9 mouse cellular contexts compared by ENCODE assay signal in the genomic region with DNA sequence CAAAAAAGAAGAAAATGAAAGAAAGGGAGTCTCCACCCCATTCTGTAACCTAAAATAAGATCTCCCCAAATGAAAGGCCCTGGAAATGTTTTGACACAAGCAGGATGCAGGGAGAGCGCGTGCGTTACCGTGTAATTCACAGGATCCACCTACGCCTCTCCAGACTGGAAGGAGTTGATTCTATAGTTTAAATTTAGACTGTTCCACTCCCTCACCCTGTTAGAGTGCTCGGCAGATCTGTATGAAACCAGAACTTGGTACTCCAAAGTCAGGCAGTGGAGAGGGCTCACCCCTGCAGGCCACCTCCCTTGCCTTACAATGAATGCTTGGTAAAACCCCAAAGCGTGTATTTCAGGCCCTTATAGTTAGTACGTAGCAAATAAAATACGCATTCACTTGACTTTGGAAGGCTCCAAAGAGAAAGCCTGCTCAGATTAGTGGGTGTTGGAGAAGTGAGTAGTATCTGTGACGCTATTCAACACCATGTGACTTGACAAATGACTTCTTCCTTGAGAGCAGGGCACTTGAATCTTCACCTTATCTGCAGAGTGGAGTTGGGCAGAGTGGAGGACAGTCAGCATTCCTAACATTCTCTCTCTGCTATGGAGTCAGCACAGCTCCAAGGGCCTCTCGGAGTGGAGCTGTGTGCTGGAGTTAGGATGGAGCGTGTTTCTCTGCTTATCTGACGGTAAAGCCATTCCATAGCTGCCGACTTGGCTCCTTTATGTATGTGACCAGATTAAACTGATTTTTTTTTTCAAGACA. TPM values are rescaled to one million over a fixed set of nuclear protein-coding genes. Genes with fewer than 3 reads are reported as not detected.
DNase-seq lines count a peak whose midpoint lies in the region; ATAC-seq and TF ChIP-seq lines count a peak whose summit lies in the region.
"Had no signal": no experiment of that assay in that cellular context is flagged by ENCODE, and none has a peak within 500 bp of the region (broad histone marks: within the 10 kb centered on the region; RNA-seq: fewer than 3 reads in every experiment).

No protein-coding gene starts in this region.

- H3K36me3 ChIP-seq in lung, embryonic 14.5 days (ENCODE audit: insufficient read depth): peaks cover 44% of the 10 kb centered on the region
- H3K36me3 ChIP-seq in hindbrain, embryonic 16.5 days (ENCODE audit: control insufficient read depth, insufficient read depth, low read length): peaks cover 17% of the 10 kb centered on the region
- peaks cover 42% of the 10 kb centered on the region for H3K36me3 ChIP-seq in thymus, adult 2 months (ENCODE audit: control insufficient read depth, insufficient read depth, low read length)

- H3K27ac ChIP-seq in cerebellum, adult 2 months (ENCODE audit: insufficient read depth, low read length): peak overlapping the region; percentile 33; the same call in 1 of the 2 replicates
- peak overlapping the region; percentile 80 for H3K27ac ChIP-seq in lung, embryonic 14.5 days (ENCODE audit: low read depth)
- 0 out of 2 replicates have a peak overlapping the region, but pooled peaks have one; percentile 16 for H3K27ac ChIP-seq in hindbrain, embryonic 16.5 days (ENCODE audit: low read depth, low read length)
- no peak overlapping the region for H3K27ac ChIP-seq in thymus, adult 2 months (ENCODE audit: control insufficient read depth, insufficient read depth, low read length)

- no peak for TF ChIP-seq CTCF in cerebellum, adult 2 months (IDR thresholded peaks at IDR 0.05; ENCODE audit: borderline replicate concordance, insufficient read depth, low read depth, low read length)
- TF ChIP-seq CTCF in lung, embryonic 14.5 days (IDR thresholded peaks at IDR 0.05; ENCODE audit: low read depth): no peak
- no peak for TF ChIP-seq CTCF in thymus, adult 2 months (IDR thresholded peaks at IDR 0.05; ENCODE audit: borderline replicate concordance, control insufficient read depth, extremely low read depth, insufficient read depth, low read length, poor library complexity)

- peak in 1 of 2 experiments; percentile 34 for DNase-seq in cerebellum, adult 2 months
- no peak for DNase-seq in cerebellum, postnatal 10 days
- DNase-seq in lung, embryonic 14.5 days: peak; percentile 68
- DNase-seq in lung, adult 18-20 months: no peak
- peak; percentile 76 to 84 for DNase-seq in right cerebral cortex, postnatal 36 days (ENCODE audit: low spot score in 2 of 2)
- DNase-seq in thymus, adult 2 months: no peak
- no peak for DNase-seq in urinary bladder, postnatal 36 days (ENCODE audit: low spot score in 2 of 2)
- DNase-seq: cerebellum, adult 8-10 months had no signal

- ATAC-seq in lung, embryonic 14.5 days (ENCODE audit: insufficient read depth): peak; percentile 84
- ATAC-seq in hindbrain, embryonic 16.5 days: no peak

- H3K4me1 ChIP-seq in cerebellum, adult 2 months (ENCODE audit: control insufficient read depth, insufficient read depth, low read length): peaks cover 55% of the 10 kb centered on the region
- peaks cover 43% of the 10 kb centered on the region for H3K4me1 ChIP-seq in lung, embryonic 14.5 days (ENCODE audit: insufficient read depth)
- H3K4me1 ChIP-seq in hindbrain, embryonic 16.5 days (ENCODE audit: control insufficient read depth, insufficient read depth, low read depth, low read length): peaks cover 53% of the 10 kb centered on the region
- H3K4me1 ChIP-seq in thymus, adult 2 months (replicated peaks; ENCODE audit: control insufficient read depth, insufficient read depth, low read length): peaks cover 16% of the 10 kb centered on the region

- H3K9me3 ChIP-seq in lung, embryonic 14.5 days (ENCODE audit: low read depth, low read length): no peaks in the 10 kb centered on the region
- no peaks in the 10 kb centered on the region for H3K9me3 ChIP-seq in hindbrain, embryonic 16.5 days (ENCODE audit: control insufficient read depth, low read length)

- 25% methylated on average over 14 of the region's 14 CpGs for WGBS in cerebellum, adult 2 months
- WGBS in lung, embryonic 14.5 days: 41% methylated on average over 14 of the region's 14 CpGs
- 67% methylated on average over 14 of the region's 14 CpGs for WGBS in hindbrain, embryonic 16.5 days
- WGBS in thymus, adult 2 months: 93% methylated on average over 14 of the region's 14 CpGs

- TF ChIP-seq POLR2A in cerebellum, adult 2 months (IDR thresholded peaks at IDR 0.05; ENCODE audit: borderline replicate concordance, insufficient read depth, low read length): no peak
- no peak for TF ChIP-seq POLR2A in thymus, adult 2 months (IDR thresholded peaks at IDR 0.05; ENCODE audit: control insufficient read depth, extremely low read depth, insufficient read depth, low read length, poor library complexity)

- peak overlapping the region; percentile 30 for H3K4me3 ChIP-seq in cerebellum, adult 2 months (replicated peaks; ENCODE audit: insufficient read depth, low read depth, low read length)
- H3K4me3 ChIP-seq in lung, embryonic 14.5 days (ENCODE audit: low read depth, low read length): no peak overlapping the region
- no peak overlapping the region for H3K4me3 ChIP-seq in hindbrain, embryonic 16.5 days (ENCODE audit: low read length)
- no peak overlapping the region for H3K4me3 ChIP-seq in thymus, adult 2 months (ENCODE audit: control insufficient read depth, insufficient read depth, low read length)

- peak overlapping the region; percentile 16; the same call in 1 of the 2 replicates for H3K4me2 ChIP-seq in lung, embryonic 14.5 days
- H3K4me2 ChIP-seq in hindbrain, embryonic 16.5 days (ENCODE audit: low read length): no peak overlapping the region

- no peaks in the 10 kb centered on the region for H3K27me3 ChIP-seq in cerebellum, adult 2 months (ENCODE audit: control insufficient read depth, insufficient read depth, low read length)
- no peaks in the 10 kb centered on the region for H3K27me3 ChIP-seq in lung, embryonic 14.5 days (ENCODE audit: insufficient read depth, low read length)
- H3K27me3 ChIP-seq in hindbrain, embryonic 16.5 days (replicated peaks; ENCODE audit: control insufficient read depth, insufficient read depth, low read length): no peaks in the 10 kb centered on the region
- no peaks in the 10 kb centered on the region for H3K27me3 ChIP-seq in thymus, adult 2 months (ENCODE audit: control insufficient read depth, insufficient read depth, low read length)

- H3K9ac ChIP-seq in lung, embryonic 14.5 days: no peak overlapping the region
- H3K9ac ChIP-seq in hindbrain, embryonic 16.5 days (ENCODE audit: low read depth, low read length): no peak overlapping the region

RNA-seq across cellular contexts. Expression of a gene that starts 8.4 kb away (rescaled TPM):
- polyA plus RNA-seq in cerebellum, adult 2 months (2012; rRNA removed): 826 and 1,031 TPM in 2 replicates
- 150 and 155 TPM in 2 replicates for polyA plus RNA-seq in lung, embryonic 14.5 days (2014; fragmentation: Nextera tagmentation; extraction: Ambion mirVana)
- polyA plus RNA-seq in hindbrain, embryonic 16.5 days (2015; fragmentation: Nextera tagmentation; extraction: Ambion mirVana): 67.5 and 74.9 TPM in 2 replicates
- polyA plus RNA-seq in thymus, adult 2 months (2012; rRNA removed): 273 and 288 TPM in 2 replicates

Comparison
In these comparisons a context has a peak if more than half of its experiments do, and no peak if none do; other contexts are left out.
1. DNase-seq: peak in lung, embryonic 14.5 days (single experiment) and right cerebral cortex, postnatal 36 days (2 of 2); none in cerebellum, postnatal 10 days (0 of 2), lung, adult 18-20 months (0 of 2), thymus, adult 2 months (single experiment) and urinary bladder, postnatal 36 days (0 of 2).